Mouse (Mus musculus): ENCODE data around the gene Zfp444. TPM values are rescaled to one million over a fixed set of nuclear protein-coding genes. Genes with fewer than 3 reads are reported as not detected.

The Zfp444 gene
- total RNA-seq (2021) = 10 to 100 TPM; 58.2 to 66.7 TPM

DNA sequence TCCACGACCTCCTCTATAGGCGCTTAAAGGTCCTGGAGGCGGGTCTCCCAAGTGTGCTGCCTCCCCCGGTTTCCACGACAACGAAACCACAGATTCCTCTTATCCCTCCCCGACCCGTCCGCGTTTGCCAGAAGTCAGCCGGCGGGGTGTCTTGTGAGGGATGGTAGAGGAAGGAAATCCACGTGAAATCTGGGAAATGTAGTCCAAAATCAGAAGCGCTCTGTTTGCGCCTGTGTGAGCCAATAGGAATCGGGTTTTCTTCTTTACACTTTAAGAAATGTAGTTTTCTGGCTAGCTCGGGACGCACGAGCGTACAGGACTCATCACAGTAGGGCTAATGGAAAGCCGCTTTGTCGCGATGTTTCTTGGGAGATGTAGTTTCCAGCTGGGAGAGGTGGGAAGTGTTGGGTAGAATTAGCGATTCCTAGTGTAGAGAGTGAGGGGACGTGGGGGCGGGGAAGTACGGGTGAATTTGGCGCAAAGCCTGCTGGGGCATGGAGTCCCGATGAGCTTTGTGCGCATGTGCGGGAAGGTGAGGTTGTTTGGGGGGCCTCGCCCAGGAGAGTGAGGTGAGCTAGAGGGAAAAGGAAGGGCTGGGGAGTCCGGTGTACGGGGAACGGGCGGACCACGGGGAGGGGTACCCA is at the start of gene Zfp444:
Zfp444 (plus strand) TSS at position 221 of the 644 bp plus-strand sequence.
- peak; percentile 99 for DNase-seq (ENCODE audit: extremely low spot score in 1 of 2, low spot score in 1 of 2)

- peak; percentile 57 to 84 for DNase-seq (ENCODE audit: extremely low spot score in 1 of 2, low spot score in 1 of 2)
These were observed 45.2 kb upstream of the Zfp444 start for GRCm38 (mm10) chr7:6126690-6127448.

DNA sequence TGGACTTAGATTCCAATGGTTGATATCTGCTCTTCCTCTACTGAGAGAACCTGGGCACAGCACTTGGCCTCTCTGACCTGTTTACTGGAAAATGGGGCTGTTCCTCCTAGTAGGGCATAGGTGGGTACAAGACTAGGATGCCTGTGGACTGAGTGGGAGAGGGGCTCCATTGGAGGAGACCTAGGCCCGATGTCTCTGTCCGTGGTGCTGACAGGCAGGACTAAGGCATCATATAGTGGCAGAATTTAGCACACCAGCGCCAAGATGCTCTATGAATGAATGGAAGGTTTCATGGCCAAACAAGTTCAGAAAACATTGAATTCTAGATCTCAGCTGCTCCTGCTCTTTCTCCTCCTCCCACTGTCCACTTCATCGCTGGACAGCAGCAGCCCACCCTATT is 41.7 kb upstream of the Zfp444 start:
- DNase-seq (ENCODE audit: extremely low spot score in 1 of 2, low spot score in 1 of 2) = no peak

DNA sequence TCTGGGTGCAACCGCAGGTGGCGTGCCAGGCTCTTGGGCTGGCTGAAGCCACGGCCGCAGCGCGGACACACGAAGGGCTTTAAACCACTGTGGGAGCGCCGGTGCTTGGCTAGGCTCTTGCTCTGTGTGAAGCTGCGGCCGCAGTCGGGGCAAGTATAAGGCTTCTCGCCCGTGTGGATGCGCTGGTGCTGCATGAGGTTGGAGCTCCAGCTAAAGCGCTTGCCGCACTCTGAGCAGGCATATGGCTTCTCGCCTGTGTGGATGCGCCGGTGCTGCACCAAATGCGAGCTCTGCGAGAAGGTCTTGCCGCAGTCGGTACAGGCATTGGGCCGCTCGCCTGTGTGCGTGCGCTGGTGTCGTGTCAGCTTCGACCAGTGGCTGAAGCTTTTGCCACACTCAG is 39.4 kb upstream of the Zfp444 start:
- no peak for DNase-seq (ENCODE audit: extremely low spot score in 1 of 2, low spot score in 1 of 2)

DNA sequence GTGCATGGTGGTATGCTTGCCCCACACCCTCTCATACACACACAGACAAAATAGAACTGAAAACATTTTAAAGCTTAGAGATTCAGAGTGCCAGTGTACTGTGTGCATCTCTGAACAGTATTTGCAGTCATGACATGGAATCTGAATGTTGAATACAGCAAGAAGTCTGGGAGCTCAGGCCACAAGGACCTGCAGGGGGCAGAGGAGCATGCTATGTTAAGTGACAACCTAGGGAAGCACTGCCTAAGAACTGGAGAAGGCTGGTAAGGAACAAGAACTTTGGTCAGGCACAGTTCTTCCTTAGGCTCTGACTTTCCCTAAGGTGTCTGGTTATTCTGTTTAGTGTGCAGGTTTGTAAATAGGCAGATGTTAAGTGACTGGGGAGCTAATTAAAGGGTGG is 35.5 kb upstream of the Zfp444 start:
- DNase-seq (ENCODE audit: extremely low spot score in 1 of 2, low spot score in 1 of 2) = no peak

DNA sequence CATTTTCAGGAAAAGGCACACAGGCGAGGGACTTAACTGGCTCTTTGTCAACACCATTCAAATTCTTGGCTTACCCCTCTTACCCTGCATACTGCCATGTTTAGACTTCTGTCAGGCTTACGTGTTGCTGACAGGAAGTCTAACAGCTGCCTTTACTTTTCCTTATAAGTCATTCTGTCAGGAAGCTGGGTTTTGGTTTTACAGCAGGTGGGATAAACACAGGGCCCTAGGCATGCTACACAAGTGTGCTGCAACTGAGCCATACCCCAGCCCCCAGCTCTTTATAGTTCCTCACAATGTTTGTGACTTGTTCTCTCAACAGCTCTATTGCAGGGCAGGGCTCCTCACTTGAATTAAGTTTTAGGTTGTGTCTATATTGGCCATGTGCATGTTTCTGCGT is 32.7 kb upstream of the Zfp444 start:
- no peak for DNase-seq (ENCODE audit: extremely low spot score in 1 of 2, low spot score in 1 of 2)

- no peak for DNase-seq (ENCODE audit: extremely low spot score in 1 of 2, low spot score in 1 of 2)
These were observed 28.0 kb upstream of the Zfp444 start for GRCm38 (mm10) chr7:6143991-6144531.

DNA sequence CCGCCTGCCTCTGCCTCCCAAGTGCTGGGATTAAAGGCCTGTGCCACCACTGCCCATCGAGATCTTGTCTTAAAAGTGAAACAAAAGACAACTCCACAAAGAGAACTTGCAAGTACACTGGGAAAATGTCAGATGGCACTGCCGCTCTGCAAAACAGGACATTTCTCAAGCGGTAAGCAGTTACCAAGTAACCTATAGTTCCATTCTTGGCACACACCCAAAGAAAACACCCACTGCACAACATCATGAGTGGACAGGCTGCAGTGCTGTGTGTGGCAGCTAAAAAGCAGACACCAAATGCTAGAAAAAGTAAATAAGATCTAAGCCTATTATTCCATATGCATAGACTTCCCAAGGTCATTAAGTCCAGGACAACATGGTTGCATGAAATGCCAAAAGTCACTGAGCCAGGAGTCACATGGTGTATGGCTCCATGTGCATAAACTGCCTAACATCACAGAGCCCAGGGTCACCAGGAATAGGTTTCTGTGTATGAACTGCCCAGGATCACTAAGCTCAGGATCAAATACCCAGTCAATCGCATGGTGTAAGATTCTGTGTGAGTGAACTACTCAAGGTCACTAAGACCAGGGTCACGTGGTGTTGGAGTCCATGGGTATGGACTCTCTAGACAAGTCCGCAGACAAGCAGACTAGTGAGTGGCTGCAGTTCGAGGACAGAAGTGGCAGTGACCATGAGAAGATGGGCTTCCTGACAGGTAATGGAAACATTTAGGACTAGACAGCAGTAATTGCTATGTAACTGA is 26.4 kb upstream of the Zfp444 start:
- DNase-seq (ENCODE audit: extremely low spot score in 1 of 2, low spot score in 1 of 2) = no peak

DNA sequence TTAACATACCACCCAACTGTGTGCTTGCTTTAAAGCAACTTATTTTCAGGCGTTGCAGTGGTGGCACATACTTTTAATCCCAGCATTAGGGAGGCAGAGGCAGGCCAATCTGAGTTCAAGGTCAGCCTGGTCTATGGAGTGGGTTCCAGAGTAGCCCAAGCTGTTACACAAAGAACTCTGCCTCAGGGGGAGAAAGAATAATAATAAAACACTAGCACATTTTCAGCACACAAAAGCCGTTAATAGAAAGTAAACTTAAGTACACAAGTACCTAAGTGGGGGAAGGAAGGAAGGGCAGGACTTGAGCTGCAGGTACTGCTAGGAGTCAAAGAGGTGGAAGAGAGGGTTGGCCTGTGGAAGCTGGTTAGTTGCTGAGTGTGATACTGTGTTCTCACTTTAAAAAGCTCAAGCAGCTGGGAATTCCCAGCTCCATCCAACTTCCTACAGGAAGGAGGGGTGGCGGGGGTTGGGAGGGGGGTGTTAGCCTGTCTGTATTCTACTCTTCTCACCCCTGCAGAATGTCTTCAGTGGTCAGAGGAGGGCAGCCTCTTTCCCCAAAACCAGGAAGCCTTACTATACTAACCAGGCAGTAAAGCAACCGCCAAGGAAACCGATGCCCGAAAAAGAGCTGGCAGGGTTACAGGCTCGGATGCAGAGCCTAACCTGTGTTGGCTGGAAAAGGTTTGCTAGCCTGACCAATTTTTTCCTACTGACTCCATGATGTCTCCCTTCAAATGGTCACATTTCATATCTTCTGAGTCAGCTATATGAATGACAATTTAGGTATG is 25.6 kb upstream of the Zfp444 start:
- no peak for DNase-seq (ENCODE audit: extremely low spot score in 1 of 2, low spot score in 1 of 2)

GRCm38 (mm10) chr7:6146982-6147325 is 25.1 kb upstream of the Zfp444 start:
- no peak for DNase-seq (ENCODE audit: extremely low spot score in 1 of 2, low spot score in 1 of 2)

- DNase-seq (ENCODE audit: extremely low spot score in 1 of 2, low spot score in 1 of 2) = no peak
These were observed 24.3 kb upstream of the Zfp444 start for GRCm38 (mm10) chr7:6147688-6148087.

- no peak for DNase-seq (ENCODE audit: extremely low spot score in 1 of 2, low spot score in 1 of 2)
These were observed 20.8 kb upstream of the Zfp444 start for GRCm38 (mm10) chr7:6151266-6151665.

- DNase-seq (ENCODE audit: extremely low spot score in 1 of 2, low spot score in 1 of 2) = no peak
These were observed 20.0 kb upstream of the Zfp444 start for GRCm38 (mm10) chr7:6152036-6152435.

DNA sequence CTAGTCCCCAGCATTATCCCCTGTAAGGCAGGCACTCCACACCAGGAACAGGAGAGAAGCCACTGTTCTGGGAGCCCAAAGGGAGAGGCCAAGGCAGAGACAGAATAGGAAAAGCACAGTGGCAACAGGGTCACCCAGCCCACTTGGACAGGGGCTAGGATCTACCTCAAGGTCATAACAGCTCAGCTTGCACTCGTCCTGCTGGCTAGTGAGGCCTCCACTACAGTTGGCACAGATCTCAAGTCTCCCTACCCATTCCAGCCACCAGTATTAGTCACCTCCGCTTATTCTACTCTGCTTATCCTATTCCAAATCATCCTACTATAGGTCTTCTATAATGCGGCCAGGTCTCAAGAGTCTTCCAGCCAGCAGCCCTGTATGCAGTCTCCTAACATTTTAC is 18.9 kb upstream of the Zfp444 start:
- DNase-seq (ENCODE audit: extremely low spot score in 1 of 2, low spot score in 1 of 2) = no peak

DNA sequence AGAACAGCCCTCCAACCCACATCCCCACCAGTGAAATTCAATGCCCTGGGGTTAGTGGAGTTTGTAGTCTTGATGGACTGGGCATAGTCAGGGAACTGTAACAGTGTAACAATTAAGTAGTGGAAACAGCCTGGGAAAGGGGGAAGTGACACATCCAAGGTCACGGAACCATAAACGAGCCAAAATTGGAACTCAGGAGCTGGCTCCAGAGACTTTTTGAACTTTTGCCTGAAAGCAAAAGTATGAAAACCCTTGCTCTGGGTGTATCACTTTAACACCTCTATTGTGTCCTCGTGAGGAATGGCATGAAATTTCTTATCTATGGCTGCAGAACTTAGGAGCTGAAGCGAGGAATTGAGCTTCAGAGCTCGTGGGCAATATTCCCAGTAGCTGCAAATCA is 17.9 kb upstream of the Zfp444 start:
- no peak for DNase-seq (ENCODE audit: extremely low spot score in 1 of 2, low spot score in 1 of 2)

DNA sequence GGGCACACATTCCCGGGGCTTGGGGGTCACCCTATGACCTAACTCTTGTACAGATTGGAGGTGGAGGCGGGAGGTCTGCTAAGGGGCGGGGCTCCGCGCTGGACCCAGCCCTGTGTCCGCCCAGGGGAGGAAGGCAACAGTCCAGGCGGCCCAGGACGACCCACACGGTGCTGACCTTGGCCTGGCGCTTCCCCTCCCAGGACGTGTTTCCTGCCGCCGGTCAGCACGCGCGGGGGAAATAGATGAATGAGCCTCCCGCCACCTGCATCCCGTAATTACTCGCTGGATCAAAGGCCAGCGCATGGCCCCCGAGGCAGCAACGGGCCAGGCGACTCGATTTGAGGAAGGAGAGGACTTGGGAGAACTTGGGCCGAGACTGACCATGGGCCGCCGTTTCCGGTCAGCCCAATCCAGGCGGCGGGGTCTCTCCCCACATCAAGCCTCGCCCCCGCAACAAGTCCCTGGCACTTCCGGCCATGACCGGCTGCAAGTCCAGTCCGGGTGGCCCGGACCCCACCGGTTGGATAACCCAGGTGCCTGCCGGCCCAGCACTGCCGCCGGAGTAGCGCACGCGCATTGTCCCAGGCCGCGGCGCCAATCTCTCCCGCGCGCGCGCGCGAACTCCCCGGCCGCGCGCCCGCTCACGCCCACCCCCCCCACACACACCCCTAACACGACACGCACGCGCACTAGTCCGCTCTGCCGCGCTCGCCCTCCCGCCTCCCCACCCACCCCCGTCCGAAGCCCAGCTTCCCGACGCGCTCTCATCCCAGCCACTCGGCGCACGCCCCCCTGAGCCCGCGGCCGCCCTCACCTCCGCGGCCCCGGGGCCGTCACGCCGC is 16.8 kb upstream of the Zfp444 start:
- peak; percentile 80 to 87 for DNase-seq (ENCODE audit: extremely low spot score in 1 of 2, low spot score in 1 of 2)

DNA sequence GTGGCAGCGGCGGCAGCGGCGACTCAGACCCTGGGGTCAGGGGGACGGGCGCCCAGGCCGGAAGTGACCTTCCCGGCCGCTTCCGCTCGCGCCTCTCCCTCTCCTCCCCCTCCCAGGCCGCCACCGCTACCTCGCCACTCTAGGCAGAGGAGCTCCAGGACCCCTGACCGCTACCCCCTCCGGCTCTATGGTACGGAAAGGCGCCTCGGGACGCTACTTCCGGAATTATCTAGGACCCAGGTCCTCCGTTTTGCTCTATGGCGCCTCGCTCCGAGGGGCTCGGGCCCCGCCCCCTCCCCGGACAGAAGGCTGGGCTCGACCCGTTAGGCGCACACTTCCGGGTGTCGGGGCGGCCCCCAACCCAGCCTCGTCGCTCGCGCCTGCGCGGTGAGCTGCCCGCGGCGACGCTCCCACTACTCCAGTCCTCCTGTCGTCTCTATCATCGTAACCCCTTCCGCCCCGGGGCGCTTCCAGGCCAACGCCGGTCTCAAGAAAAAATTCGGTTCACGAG is 16.1 kb upstream of the Zfp444 start, which contains the start of gene Zfp787:
Zfp787 (minus strand) TSS at position 97 of the 511 bp plus-strand sequence.
- DNase-seq (ENCODE audit: extremely low spot score in 1 of 2, low spot score in 1 of 2) = peak; percentile 91 to 98

GRCm38 (mm10) chr7:6156901-6157472 is 15.0 kb upstream of the Zfp444 start:
- DNase-seq (ENCODE audit: extremely low spot score in 1 of 2, low spot score in 1 of 2) = no peak

DNA sequence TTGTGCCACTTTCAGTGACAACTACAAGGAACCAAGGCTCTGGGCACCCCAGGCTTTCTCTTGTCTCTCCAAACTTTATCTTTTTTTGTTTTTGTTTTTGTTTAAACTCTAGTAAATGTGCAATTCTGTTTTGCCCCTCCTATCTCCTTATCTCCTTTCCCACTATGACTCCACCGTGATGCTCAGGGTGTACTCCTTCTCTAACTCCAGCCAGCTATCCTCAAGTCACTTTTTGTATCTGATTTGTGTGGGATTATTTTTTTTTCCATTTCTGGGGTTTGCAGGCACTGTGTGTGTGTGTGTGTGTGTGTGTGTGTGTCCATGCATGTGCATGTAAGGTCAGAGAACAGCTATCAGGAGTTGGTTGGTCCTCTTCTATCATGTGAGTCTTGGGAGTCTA is 14.5 kb upstream of the Zfp444 start:
- DNase-seq (ENCODE audit: extremely low spot score in 1 of 2, low spot score in 1 of 2) = no peak

All from layer of hippocampus, postnatal 25 days (tissue).